Mouse (Mus musculus) liver, embryonic 12.5 days (tissue): ENCODE data around the gene Pim3. TPM values are rescaled to one million over a fixed set of nuclear protein-coding genes. Genes with fewer than 3 reads are reported as not detected.

Experiments used
- ATAC-seq: fragments of 200-750 bp; cut with Nextera tagmentation; 2 replicates; pipeline ENCODE4 v1.8.0; 2017; ENCODE audit warnings: moderate number of reproducible peaks, mild to moderate bottlenecking, moderate library complexity
- H3K27ac ChIP-seq: fragments of 300-500 bp; sonication (generic); 2 replicates; pipeline ENCODE4 v1.5.1; 2016; ENCODE audit warnings: mild to moderate bottlenecking
- H3K27me3 ChIP-seq: fragments of 300-500 bp; sonication (generic); replicated peaks from 2 replicates; pipeline ENCODE4 v1.6.1; 2016; ENCODE audit warnings: mild to moderate bottlenecking, moderate library complexity
- H3K36me3 ChIP-seq: fragments of 300-500 bp; sonication (generic); 2 replicates; pipeline ENCODE4 v1.6.1; 2016; ENCODE audit warnings: mild to moderate bottlenecking, moderate library complexity
- H3K4me1 ChIP-seq: fragments of 300-500 bp; sonication (generic); 2 replicates; pipeline ENCODE4 v1.6.1; 2016
- H3K4me2 ChIP-seq: fragments of 300-500 bp; sonication (generic); 2 replicates; pipeline ENCODE4 v1.6.1; 2016; ENCODE audit warnings: mild to moderate bottlenecking, moderate library complexity
- H3K4me3 ChIP-seq: fragments of 300-500 bp; sonication (generic); 2 replicates; pipeline ENCODE4 v1.5.1; 2016; ENCODE audit warnings: mild to moderate bottlenecking, moderate library complexity
- H3K9ac ChIP-seq: fragments of 300-500 bp; sonication (generic); 2 replicates; pipeline ENCODE4 v1.6.1; 2016; ENCODE audit warnings: mild to moderate bottlenecking, moderate library complexity
- H3K9me3 ChIP-seq: fragments of 300-500 bp; sonication (generic); replicated peaks from 2 replicates; pipeline ENCODE4 v1.6.1; 2016; ENCODE audit warnings: mild to moderate bottlenecking, moderate library complexity
- WGBS: fragments of 180-500 bp; shearing (Covaris S2); methylation state at CpG from one replicate; pipeline ENCODE4 v1.1.7; 2016; ENCODE audit not compliant: insufficient replicate concordance; 5-methylcytosine and 5-hydroxymethylcytosine counted together
- polyA plus RNA-seq: library from polyadenylated mRNA; unstranded; fragments of >200 nt; fragmentation: Nextera tagmentation; extraction: Ambion mirVana; gene quantifications from 2 replicates; pipeline ENCODE4 v1.2.1, GENCODE M21; 2016

The Pim3 gene
- polyA plus RNA-seq, 1 experiment from 2014 or later, result 23.5 TPM

GRCm38 (mm10) chr15:88892252-88892651 lies 30.3 kb downstream of the Pim3 start:
- no peak for ATAC-seq
- Histone ChIP-seq H3K4me1 (peaks cover 19% of the 10 kb centered on the region), H3K27ac (no peak overlapping the region), H3K36me3 (no peaks in the 10 kb centered on the region), H3K4me3 (no peak overlapping the region), H3K9ac (no peak overlapping the region), H3K9me3 (no peaks in the 10 kb centered on the region), H3K4me2 (no peak overlapping the region), H3K27me3 (peaks cover 33% of the 10 kb centered on the region)
- 74% methylated on average over 1 of the region's 1 CpGs for WGBS

DNA sequence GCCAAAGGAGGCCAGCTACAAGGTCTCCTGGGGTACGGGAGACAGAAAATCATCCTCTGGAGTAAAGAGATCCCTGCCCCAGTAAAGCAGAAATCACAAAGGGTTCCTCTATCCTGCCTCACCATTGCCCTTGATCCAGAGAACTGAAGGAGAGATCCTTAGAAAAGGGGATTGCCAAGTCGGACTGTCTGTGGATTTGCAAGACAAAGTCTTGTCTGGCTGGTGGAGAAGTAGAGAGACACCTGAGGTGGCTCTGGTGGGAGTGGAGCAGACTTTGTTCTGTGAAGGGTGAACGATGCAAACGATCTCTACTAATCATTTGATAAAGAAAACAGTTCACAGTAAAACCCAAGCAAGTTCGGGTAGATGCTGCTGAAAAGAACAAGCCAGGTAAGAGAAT lies 30.9 kb downstream of the Pim3 start:
- H3K9ac ChIP-seq, result no peak overlapping the region
- peaks cover 19% of the 10 kb centered on the region for H3K4me1 ChIP-seq
- H3K4me3 ChIP-seq, result no peak overlapping the region
- no peaks in the 10 kb centered on the region for H3K36me3 ChIP-seq
- peaks cover 33% of the 10 kb centered on the region for H3K27me3 ChIP-seq
- H3K27ac ChIP-seq, result no peak overlapping the region
- 59% methylated on average over 5 of the region's 5 CpGs for WGBS
- H3K4me2 ChIP-seq, result no peak overlapping the region
- no peak for ATAC-seq
- no peaks in the 10 kb centered on the region for H3K9me3 ChIP-seq

DNA sequence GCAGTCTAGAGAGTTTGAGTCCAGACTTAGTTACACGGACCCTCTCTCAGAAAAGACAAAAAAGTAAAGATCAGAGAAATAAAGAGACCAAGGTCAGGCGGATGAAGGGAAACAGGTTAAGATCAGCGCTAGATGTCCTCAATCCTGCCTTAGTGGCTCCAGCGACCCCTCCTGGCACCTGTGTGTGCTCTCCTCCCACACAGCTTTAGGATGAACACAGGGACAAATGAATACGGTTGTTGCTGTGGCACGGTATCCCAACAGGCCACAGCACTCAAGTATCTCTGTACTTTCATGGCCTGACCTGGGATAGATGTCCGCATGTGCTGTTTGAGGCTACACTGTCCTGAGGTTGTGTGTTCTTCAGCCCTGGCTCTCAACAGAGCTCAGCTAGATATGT lies 33.1 kb downstream of the Pim3 start:
- 60% methylated on average over 7 of the region's 7 CpGs for WGBS
- no peak for ATAC-seq
- no peak overlapping the region for H3K9ac ChIP-seq
- no peaks in the 10 kb centered on the region for H3K36me3 ChIP-seq
- H3K4me3 ChIP-seq, result no peak overlapping the region
- H3K9me3 ChIP-seq, result no peaks in the 10 kb centered on the region
- no peak overlapping the region for H3K4me2 ChIP-seq
- H3K27ac ChIP-seq, result no peak overlapping the region
- H3K27me3 ChIP-seq, result peaks cover 18% of the 10 kb centered on the region
- H3K4me1 ChIP-seq, result peaks cover 15% of the 10 kb centered on the region

- Histone ChIP-seq H3K9me3 (no peaks in the 10 kb centered on the region), H3K27me3 (peaks cover 11% of the 10 kb centered on the region), H3K4me2 (no peak overlapping the region), H3K9ac (no peak overlapping the region), H3K27ac (no peak overlapping the region), H3K4me1 (peaks cover 8% of the 10 kb centered on the region), H3K36me3 (no peaks in the 10 kb centered on the region), H3K4me3 (no peak overlapping the region)
- WGBS, result 68% methylated on average over 6 of the region's 6 CpGs
- ATAC-seq, result no peak
Observed at GRCm38 (mm10) chr15:88895891-88896290, 33.9 kb downstream of the Pim3 start.

DNA sequence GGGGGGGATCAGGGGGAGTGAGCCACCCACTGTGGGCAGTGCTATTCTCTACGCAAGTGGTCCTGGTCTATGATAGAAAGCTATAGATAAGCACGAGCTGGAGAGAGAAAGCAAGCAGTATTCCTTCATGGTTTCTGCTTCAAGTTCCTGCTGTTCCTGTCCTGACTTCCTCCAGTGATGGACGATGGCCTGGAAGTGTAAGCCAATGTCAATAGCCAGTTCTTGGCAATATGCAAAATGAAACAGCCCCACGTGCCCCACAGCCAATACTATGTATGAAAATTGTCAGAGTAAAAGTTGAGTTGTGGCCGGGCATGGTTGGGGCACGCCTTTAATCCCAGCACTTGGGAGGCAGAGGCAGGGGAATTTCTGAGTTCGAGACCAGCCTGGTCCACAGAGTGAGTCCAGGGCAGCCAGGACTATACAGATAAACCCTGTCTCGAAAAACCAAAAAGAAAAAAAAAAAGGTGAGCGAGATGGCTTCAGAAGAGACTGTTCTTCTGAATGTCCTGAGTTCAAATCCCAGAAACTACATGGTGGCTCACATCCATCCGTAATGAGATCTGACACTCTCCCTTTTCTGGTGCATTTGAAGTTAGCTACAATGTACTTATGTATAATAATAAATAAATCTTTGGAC lies 34.5 kb downstream of the Pim3 start:
- H3K4me2 ChIP-seq, result no peak overlapping the region
- no peaks in the 10 kb centered on the region for H3K36me3 ChIP-seq
- no peak overlapping the region for H3K9ac ChIP-seq
- H3K27ac ChIP-seq, result no peak overlapping the region
- H3K4me1 ChIP-seq, result peaks cover 2% of the 10 kb centered on the region; the same call in 1 of the 2 replicates
- no peak for ATAC-seq
- 62% methylated on average over 10 of the region's 10 CpGs for WGBS
- H3K9me3 ChIP-seq, result no peaks in the 10 kb centered on the region
- peaks cover 10% of the 10 kb centered on the region for H3K27me3 ChIP-seq
- no peak overlapping the region for H3K4me3 ChIP-seq

DNA sequence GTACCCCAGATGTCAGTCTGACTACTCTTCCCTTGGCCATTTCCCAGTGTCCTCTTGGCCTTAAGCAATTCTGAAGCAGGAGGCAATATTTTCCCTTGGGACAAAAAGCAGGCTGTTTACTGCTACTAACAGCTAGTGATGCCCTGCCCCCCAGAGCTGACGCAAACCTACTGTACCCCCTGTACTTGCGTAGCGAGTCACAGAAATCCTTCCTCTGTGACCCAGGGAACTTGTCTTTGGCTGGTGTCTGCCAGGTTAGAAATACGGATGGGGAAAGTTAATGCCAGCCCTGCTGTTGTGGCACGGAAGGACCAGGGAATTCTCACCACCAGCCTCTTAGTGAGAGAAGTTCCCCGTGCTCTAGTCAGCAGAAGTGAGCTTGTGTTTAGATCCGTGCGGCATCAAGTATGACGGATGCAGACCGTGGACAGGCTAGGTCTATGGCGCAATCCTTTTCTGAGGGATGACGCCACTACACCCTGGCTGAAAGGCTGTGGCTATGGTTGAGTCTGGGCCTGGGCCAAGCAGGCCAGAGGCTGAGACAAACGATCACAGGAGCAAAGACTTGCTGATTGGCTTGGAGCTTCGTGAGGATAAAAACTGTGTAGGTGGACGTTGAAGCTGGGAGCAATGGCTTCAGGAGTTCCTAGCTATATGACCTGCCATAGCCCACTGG lies 40.4 kb downstream of the Pim3 start:
- H3K27ac ChIP-seq, result no peak overlapping the region

GRCm38 (mm10) chr15:88903086-88903485 lies 41.1 kb downstream of the Pim3 start:
- Histone ChIP-seq H3K4me3 (no peak overlapping the region), H3K27ac (no peak overlapping the region), H3K27me3 (no peaks in the 10 kb centered on the region), H3K4me1 (no peaks in the 10 kb centered on the region), H3K9me3 (no peaks in the 10 kb centered on the region), H3K4me2 (no peak overlapping the region), H3K36me3 (no peaks in the 10 kb centered on the region), H3K9ac (no peak overlapping the region)
- ATAC-seq, result no peak
- 60% methylated on average over 1 of the region's 1 CpGs for WGBS

More for the DNA sequence above, 40.4 kb downstream of the Pim3 start:
- no peak overlapping the region for H3K4me3 ChIP-seq
- H3K36me3 ChIP-seq, result no peaks in the 10 kb centered on the region
- H3K27me3 ChIP-seq, result no peaks in the 10 kb centered on the region
- no peaks in the 10 kb centered on the region for H3K4me1 ChIP-seq
- WGBS, result 67% methylated on average over 15 of the region's 15 CpGs
- ATAC-seq, result no peak
- no peak overlapping the region for H3K4me2 ChIP-seq
- no peak overlapping the region for H3K9ac ChIP-seq
- no peaks in the 10 kb centered on the region for H3K9me3 ChIP-seq

- H3K4me2 ChIP-seq, result no peak overlapping the region
- H3K4me1 ChIP-seq, result no peaks in the 10 kb centered on the region
- ATAC-seq, result no peak
- no peak overlapping the region for H3K4me3 ChIP-seq
- WGBS, result 65% methylated on average over 14 of the region's 14 CpGs
- H3K36me3 ChIP-seq, result no peaks in the 10 kb centered on the region
- H3K9me3 ChIP-seq, result no peaks in the 10 kb centered on the region
- no peaks in the 10 kb centered on the region for H3K27me3 ChIP-seq
- H3K27ac ChIP-seq, result no peak overlapping the region
- no peak overlapping the region for H3K9ac ChIP-seq
Observed at GRCm38 (mm10) chr15:88904056-88904811, 42.2 kb downstream of the Pim3 start.

DNA sequence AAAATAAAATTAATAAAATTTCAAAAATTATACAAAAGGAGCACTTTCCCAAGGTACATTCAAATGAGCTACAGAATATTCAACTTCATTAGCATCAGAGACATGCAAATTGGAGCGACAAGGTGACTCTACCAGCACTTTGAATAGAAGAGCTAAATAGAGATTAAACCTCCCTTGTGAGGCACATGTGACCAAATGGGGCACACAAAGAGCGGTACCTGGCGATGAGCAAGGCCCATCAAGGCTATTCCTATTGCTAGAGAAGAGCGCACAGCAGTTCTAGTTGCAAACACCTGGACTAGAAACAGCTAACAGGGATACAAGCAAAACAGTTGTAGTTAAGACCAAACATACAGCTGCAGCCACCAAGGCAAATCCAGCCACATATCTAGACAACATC lies 44.4 kb downstream of the Pim3 start:
- H3K36me3 ChIP-seq, result no peaks in the 10 kb centered on the region
- no peak overlapping the region for H3K4me3 ChIP-seq
- WGBS, result 61% methylated on average over 4 of the region's 4 CpGs
- no peak overlapping the region for H3K27ac ChIP-seq
- H3K9ac ChIP-seq, result no peak overlapping the region
- H3K4me1 ChIP-seq, result no peaks in the 10 kb centered on the region
- ATAC-seq, result no peak
- no peaks in the 10 kb centered on the region for H3K27me3 ChIP-seq
- no peaks in the 10 kb centered on the region for H3K9me3 ChIP-seq
- no peak overlapping the region for H3K4me2 ChIP-seq

GRCm38 (mm10) chr15:88915046-88915445 lies 53.1 kb downstream of the Pim3 start:
- Histone ChIP-seq H3K9me3 (no peaks in the 10 kb centered on the region), H3K27me3 (no peaks in the 10 kb centered on the region), H3K4me2 (no peak overlapping the region), H3K4me3 (no peak overlapping the region), H3K9ac (no peak overlapping the region), H3K36me3 (no peaks in the 10 kb centered on the region), H3K27ac (no peak overlapping the region), H3K4me1 (no peaks in the 10 kb centered on the region)
- 76% methylated on average over 7 of the region's 7 CpGs for WGBS
- ATAC-seq, result no peak
